Mouse (Mus musculus): ENCODE data around the gene Foxp1.

DNA sequence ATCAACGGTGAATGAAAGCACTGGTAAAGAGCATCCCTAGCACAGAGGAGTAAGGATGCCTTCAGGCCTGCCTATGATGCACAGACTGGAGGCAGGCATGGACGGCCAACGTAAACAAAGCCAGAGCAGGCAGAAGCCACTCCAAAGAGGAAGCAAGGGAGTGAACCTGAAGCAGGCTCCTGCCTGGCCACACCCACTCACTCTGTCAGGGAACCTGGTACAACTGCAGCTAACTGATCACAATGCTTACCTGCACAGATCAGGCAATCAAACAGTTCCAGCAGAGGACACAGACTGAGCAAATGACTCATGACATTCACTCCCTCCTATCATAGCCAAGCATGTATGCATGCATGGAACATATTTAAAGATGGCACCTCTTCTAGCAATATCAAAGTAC lies 237.5 kb downstream of the Foxp1 start:
- TF ChIP-seq POLR2A (IDR thresholded peaks at IDR 0.05; ENCODE audit: control insufficient read depth, extremely low read depth, insufficient read depth, low read length, poor library complexity): no peak
- no peak for TF ChIP-seq CTCF (IDR thresholded peaks at IDR 0.05; ENCODE audit: borderline replicate concordance, control insufficient read depth, extremely low read depth, insufficient read depth, low read length, poor library complexity)
